7 mouse cellular contexts compared by ENCODE assay signal in the genomic region with DNA sequence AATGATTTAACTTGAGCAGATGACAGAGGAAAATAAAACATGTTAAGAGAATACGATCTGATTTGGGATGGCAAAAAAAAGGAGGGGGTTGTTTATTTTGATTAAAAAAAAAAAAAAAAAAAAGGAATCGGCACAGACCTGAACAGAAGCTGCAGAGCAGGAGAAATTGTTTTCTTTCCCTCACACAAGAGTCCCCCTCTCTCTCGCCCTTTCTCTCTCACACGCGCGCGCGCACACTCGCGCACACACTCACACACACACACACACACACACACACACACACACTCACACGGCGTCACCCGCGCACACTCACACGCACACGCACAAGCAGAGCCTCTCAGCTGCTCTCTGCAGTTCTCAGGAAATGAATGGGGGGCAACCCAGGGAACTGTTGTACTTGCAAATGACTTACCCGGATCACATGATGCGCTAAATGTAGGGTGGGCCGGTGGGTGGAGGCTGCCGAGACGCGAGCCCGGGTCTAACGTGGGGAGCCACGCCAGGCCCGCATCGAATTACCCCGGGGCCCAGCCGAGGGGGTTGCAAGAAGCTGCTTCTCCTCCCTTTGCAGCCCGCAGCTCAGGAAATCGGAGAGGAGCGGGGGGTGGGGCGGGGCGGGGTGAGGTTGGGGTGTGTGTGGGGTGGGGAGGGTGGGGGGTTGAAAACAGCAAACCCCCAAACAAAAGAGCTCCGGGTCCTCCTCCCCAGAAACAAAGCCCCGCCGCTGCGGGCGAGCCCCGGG. TPM values are rescaled to one million over a fixed set of nuclear protein-coding genes. Genes with fewer than 3 reads are reported as not detected.
DNase-seq lines count a peak whose midpoint lies in the region; ATAC-seq and TF ChIP-seq lines count a peak whose summit lies in the region.

Klf12 (minus strand) TSS at position 561 of the 742 bp plus-strand sequence.

- ATAC-seq in embryonic facial prominence, embryonic 13.5 days (ENCODE audit: insufficient number of reproducible peaks, insufficient read depth, low FRiP score, low TSS enrichment, low read depth): peak; percentile 88
- peak; percentile 85 for ATAC-seq in kidney, embryonic 14.5 days (ENCODE audit: low FRiP score, low TSS enrichment)
- ATAC-seq in limb, embryonic 14.5 days (ENCODE audit: low FRiP score, low read depth): peak; percentile 86
- ATAC-seq in midbrain, embryonic 16.5 days: peak; percentile 86

- H3K4me1 ChIP-seq in embryonic facial prominence, embryonic 13.5 days: peaks cover 34% of the 10 kb centered on the region
- peaks cover 16% of the 10 kb centered on the region; the same call in 1 of the 2 replicates for H3K4me1 ChIP-seq in heart, embryonic 10.5 days
- H3K4me1 ChIP-seq in kidney, embryonic 14.5 days (ENCODE audit: control insufficient read depth, insufficient read depth, low read length): peaks cover 15% of the 10 kb centered on the region; the same call in 1 of the 2 replicates
- H3K4me1 ChIP-seq in limb, embryonic 14.5 days (ENCODE audit: control insufficient read depth, insufficient read depth, low read length): peaks cover 9% of the 10 kb centered on the region; the same call in 1 of the 2 replicates
- H3K4me1 ChIP-seq in midbrain, embryonic 16.5 days (ENCODE audit: control insufficient read depth, insufficient read depth, low read length): peaks cover 16% of the 10 kb centered on the region

- 0 out of 2 replicates have a peak, but pooled peaks have one; percentile 22 for TF ChIP-seq POLR2A in limb, embryonic 14.5 days (IDR thresholded peaks at IDR 0.05; ENCODE audit: borderline replicate concordance, extremely low read depth, insufficient read depth, insufficient read length)

- H3K36me3 ChIP-seq in embryonic facial prominence, embryonic 13.5 days: no peaks in the 10 kb centered on the region
- no peaks in the 10 kb centered on the region for H3K36me3 ChIP-seq in heart, embryonic 10.5 days
- H3K36me3 ChIP-seq in kidney, embryonic 14.5 days (ENCODE audit: control insufficient read depth, insufficient read depth, low read length): no peaks in the 10 kb centered on the region
- H3K36me3 ChIP-seq in limb, embryonic 14.5 days (ENCODE audit: control insufficient read depth, insufficient read depth, low read length): no peaks in the 10 kb centered on the region
- H3K36me3 ChIP-seq in midbrain, embryonic 16.5 days (ENCODE audit: control insufficient read depth, insufficient read depth, low read length): no peaks in the 10 kb centered on the region

- peak within 1 kb of the TSS; percentile 95 for H3K27ac ChIP-seq in embryonic facial prominence, embryonic 13.5 days
- peak within 1 kb of the TSS; percentile 90 for H3K27ac ChIP-seq in heart, embryonic 10.5 days
- H3K27ac ChIP-seq in kidney, embryonic 14.5 days (ENCODE audit: low read depth, low read length): peak within 1 kb of the TSS; percentile 84
- peak within 1 kb of the TSS; percentile 96 for H3K27ac ChIP-seq in limb, embryonic 14.5 days (replicated peaks; ENCODE audit: low read depth, low read length)
- H3K27ac ChIP-seq in midbrain, embryonic 16.5 days (ENCODE audit: low read length): peak within 1 kb of the TSS; percentile 95

- H3K27me3 ChIP-seq in embryonic facial prominence, embryonic 13.5 days: no peaks in the 10 kb centered on the region
- H3K27me3 ChIP-seq in heart, embryonic 10.5 days (ENCODE audit: insufficient read depth, poor library complexity, severe bottlenecking): 0 out of 2 replicates have a peak, but pooled peaks cover 4% of the 10 kb centered on the region
- H3K27me3 ChIP-seq in kidney, embryonic 14.5 days (ENCODE audit: control insufficient read depth, insufficient read depth, low read length): no peaks in the 10 kb centered on the region
- no peaks in the 10 kb centered on the region for H3K27me3 ChIP-seq in limb, embryonic 14.5 days (ENCODE audit: control insufficient read depth, insufficient read depth, low read length)
- H3K27me3 ChIP-seq in midbrain, embryonic 16.5 days (ENCODE audit: control insufficient read depth, insufficient read depth, low read depth, low read length): no peaks in the 10 kb centered on the region

- H3K9me3 ChIP-seq in embryonic facial prominence, embryonic 13.5 days: peaks cover 2% of the 10 kb centered on the region; the same call in 1 of the 2 replicates
- no peaks in the 10 kb centered on the region for H3K9me3 ChIP-seq in heart, embryonic 10.5 days
- no peaks in the 10 kb centered on the region for H3K9me3 ChIP-seq in kidney, embryonic 14.5 days (ENCODE audit: control insufficient read depth, low read length)
- peaks cover 4% of the 10 kb centered on the region; the same call in 1 of the 2 replicates for H3K9me3 ChIP-seq in limb, embryonic 14.5 days (ENCODE audit: control insufficient read depth, low read length)
- no peaks in the 10 kb centered on the region; the same call in 1 of the 2 replicates for H3K9me3 ChIP-seq in midbrain, embryonic 16.5 days (replicated peaks; ENCODE audit: control insufficient read depth, low read length, poor library complexity, severe bottlenecking)

- peak within 1 kb of the TSS; percentile 68 for H3K4me3 ChIP-seq in embryonic facial prominence, embryonic 13.5 days
- peak within 1 kb of the TSS; percentile 79 for H3K4me3 ChIP-seq in heart, embryonic 10.5 days
- peak within 1 kb of the TSS; percentile 58 for H3K4me3 ChIP-seq in kidney, embryonic 14.5 days (ENCODE audit: low read length)
- peak within 1 kb of the TSS; percentile 62 for H3K4me3 ChIP-seq in limb, embryonic 14.5 days (replicated peaks; ENCODE audit: low read length)
- H3K4me3 ChIP-seq in midbrain, embryonic 16.5 days (ENCODE audit: low read depth, low read length): peak within 1 kb of the TSS; percentile 72

- peak; percentile 73 for DNase-seq in adrenal gland, postnatal 25 days
- DNase-seq in heart, embryonic 10.5 days (ENCODE audit: low spot score): peak; percentile 88
- DNase-seq in limb, embryonic 14.5 days (ENCODE audit: low spot score): peak; percentile 87
- DNase-seq in spleen, postnatal 10 days (ENCODE audit: low spot score in 2 of 2): peak; percentile 7 to 41

- H3K9ac ChIP-seq in embryonic facial prominence, embryonic 13.5 days: peak within 1 kb of the TSS; percentile 84
- H3K9ac ChIP-seq in kidney, embryonic 14.5 days (ENCODE audit: low read depth, low read length): peak within 1 kb of the TSS; percentile 61
- H3K9ac ChIP-seq in limb, embryonic 14.5 days (ENCODE audit: low read depth, low read length, severe bottlenecking): peak within 1 kb of the TSS; percentile 76
- peak within 1 kb of the TSS; percentile 98 for H3K9ac ChIP-seq in midbrain, embryonic 16.5 days (ENCODE audit: low read depth, low read length)

- WGBS in embryonic facial prominence, embryonic 13.5 days: 0% methylated on average over 38 of the region's 40 CpGs
- WGBS in heart, embryonic 10.5 days: under 1% methylated on average over 40 of the region's 40 CpGs
- 0% methylated on average over 39 of the region's 40 CpGs for WGBS in kidney, embryonic 14.5 days
- 0% methylated on average over 32 of the region's 40 CpGs for WGBS in limb, embryonic 14.5 days
- under 1% methylated on average over 34 of the region's 40 CpGs for WGBS in midbrain, embryonic 16.5 days

- peak within 1 kb of the TSS; percentile 91 for H3K4me2 ChIP-seq in embryonic facial prominence, embryonic 13.5 days
- H3K4me2 ChIP-seq in kidney, embryonic 14.5 days (replicated peaks; ENCODE audit: low read depth, low read length): peak within 1 kb of the TSS; percentile 89
- peak within 1 kb of the TSS; percentile 87 for H3K4me2 ChIP-seq in limb, embryonic 14.5 days (replicated peaks; ENCODE audit: low read depth, low read length, severe bottlenecking)
- peak within 1 kb of the TSS; percentile 78 for H3K4me2 ChIP-seq in midbrain, embryonic 16.5 days (ENCODE audit: low read length)

RNA-seq across cellular contexts. Expression of gene Klf12, which starts in this region (rescaled TPM):
- total RNA-seq in adrenal gland, postnatal 25 days (2021): 23.1 and 34.2 TPM in 2 replicates
- polyA plus RNA-seq in embryonic facial prominence, embryonic 13.5 days (2015; fragmentation: Nextera tagmentation; extraction: Ambion mirVana): 31.1 and 33.0 TPM in 2 replicates
- polyA plus RNA-seq in heart, embryonic 10.5 days (2016; fragmentation: Nextera tagmentation; extraction: Ambion mirVana): 5.7 and 8.4 TPM in 2 replicates
- polyA plus RNA-seq in kidney, embryonic 14.5 days (2014; fragmentation: Nextera tagmentation; extraction: Ambion mirVana): 7.1 and 10.1 TPM in 2 replicates
- polyA plus RNA-seq in limb, embryonic 14.5 days (2012; rRNA removed): 28.7 and 32.0 TPM in 2 replicates
- polyA plus RNA-seq in limb, embryonic 14.5 days (2014; fragmentation: Nextera tagmentation; extraction: Ambion mirVana): 23.7 and 27.7 TPM in 2 replicates
- polyA plus RNA-seq in midbrain, embryonic 16.5 days (2015; fragmentation: Nextera tagmentation; extraction: Ambion mirVana): 51.3 and 60.2 TPM in 2 replicates

Comparison
In these comparisons a context has a peak if more than half of its experiments do, and no peak if none do; other contexts are left out.
1. Peak in every context shown above with its lines: DNase-seq, ATAC-seq, H3K4me3 ChIP-seq and H3K27ac ChIP-seq.
2. DNase-seq: peak in every context shown above with its lines; median percentile 88 in heart, embryonic 10.5 days; 87 in limb, embryonic 14.5 days; 73 in adrenal gland, postnatal 25 days; 24 in spleen, postnatal 10 days.